Mouse (Mus musculus) adrenal gland, postnatal 25 days (tissue): ENCODE results near the gene Fbl. TPM values are rescaled to one million over a fixed set of nuclear protein-coding genes. Genes with fewer than 3 reads are reported as not detected.
"Not testable (repeated sequence)": the region's sequence is repeated elsewhere in the genome, so short reads cannot be mapped to it uniquely, and the experiment has no call there.

ENCODE experiments used
- DNase-seq: peaks from one replicate; pipeline ENCODE4 v3.0.0; 2021; ENCODE audit warnings: mixed read lengths
- total RNA-seq: library from RNA; stranded (reverse); gene quantifications from 2 replicates; pipeline ENCODE4 v1.2.3, GENCODE M21; 2021

Gene Fbl
- total RNA-seq, 1 experiment from 2014 or later = 91.9 TPM

DNA sequence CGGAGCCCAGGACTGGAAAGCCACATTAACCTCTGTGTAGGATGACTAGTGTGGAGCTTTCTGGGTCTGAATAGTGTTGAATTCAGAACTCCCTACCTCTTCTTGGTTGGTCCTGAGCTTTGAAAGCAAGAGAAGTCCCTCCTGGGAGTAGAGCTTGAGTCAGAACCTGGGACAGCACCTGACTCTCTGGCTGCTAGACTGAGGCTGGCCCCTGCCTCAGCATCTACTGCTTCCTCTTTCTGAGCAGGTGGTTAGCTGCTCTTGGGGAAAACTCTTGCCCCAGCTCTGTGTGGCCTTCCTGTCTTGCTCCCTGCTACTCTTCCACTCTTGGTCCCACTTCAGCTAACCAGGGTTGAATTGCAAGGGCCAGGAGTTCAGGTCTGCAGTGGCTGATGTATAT is 22.4 kb downstream of the Fbl start:
- DNase-seq = no peak

GRCm38 (mm10) chr7:28195414-28196098 is 26.0 kb downstream of the Fbl start:
- no peak for DNase-seq

DNA sequence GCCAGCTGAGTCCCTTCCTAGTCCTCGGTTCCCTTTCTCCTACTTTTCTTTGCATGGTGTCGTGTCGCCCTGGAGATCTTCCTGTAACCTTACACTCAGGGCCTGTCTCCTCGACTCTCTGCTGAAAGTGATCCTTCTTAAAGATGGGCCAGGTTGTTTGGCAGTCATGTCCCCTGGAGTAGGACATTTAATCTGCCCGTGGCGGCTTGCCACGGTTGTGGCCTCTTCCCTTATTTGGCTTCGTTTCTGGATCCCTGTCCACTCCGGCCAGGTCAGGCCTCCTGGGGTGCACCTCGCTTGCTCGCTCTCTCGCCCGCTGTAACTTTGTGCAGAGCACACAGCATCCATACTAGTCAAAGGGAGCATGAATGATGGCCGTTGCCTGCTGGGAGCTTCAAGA is 27.0 kb downstream of the Fbl start:
- DNase-seq = no peak

- DNase-seq = no peak
These were observed 29.5 kb downstream of the Fbl start for GRCm38 (mm10) chr7:28199054-28199453.

DNA sequence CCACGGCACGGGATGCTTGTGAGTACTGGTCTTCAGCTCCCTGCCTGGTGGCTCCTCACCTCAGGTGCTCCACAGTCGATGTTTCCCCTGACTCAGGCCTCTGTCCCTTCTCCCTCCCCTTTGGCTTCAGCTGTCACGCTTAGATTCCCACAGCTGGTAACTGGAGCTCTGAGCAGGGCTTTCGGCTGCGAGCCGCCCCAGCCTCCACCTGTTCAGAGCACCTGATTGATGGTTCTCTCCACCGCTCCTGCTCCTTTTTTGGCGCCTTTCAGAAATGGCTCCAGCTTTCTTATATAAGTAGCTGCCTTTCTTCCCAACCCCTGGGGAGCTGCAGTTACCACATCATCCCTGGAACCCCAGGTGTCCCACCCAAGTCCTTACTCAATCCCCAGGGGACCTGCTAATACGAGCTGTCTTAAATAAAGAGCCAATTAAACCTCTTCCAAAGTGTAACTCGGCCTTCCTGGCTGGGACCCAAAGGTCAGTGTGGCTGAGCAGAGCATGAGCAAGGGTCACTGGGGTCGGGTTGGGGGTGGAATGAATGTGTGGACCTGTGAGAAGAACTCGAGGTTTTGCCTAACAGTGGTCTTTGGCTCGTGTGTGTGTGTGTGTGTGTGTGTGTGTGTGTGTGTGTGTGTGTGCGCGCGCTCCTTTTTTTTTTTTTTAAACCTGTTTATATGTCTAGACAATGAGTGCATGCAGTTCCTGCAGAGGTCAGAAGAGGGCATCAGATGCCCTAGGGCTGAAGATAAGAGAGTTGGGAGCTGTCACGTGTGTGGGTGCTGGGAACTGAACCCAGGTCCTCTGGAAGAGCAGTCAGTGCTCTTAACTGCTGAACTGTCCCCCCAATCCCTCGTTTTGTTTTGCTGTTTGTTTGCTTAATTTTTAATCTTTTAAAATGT is 33.9 kb downstream of the Fbl start:
- DNase-seq = peak; percentile 30

- no peak for DNase-seq
These were observed 36.6 kb downstream of the Fbl start for GRCm38 (mm10) chr7:28206044-28206600.

GRCm38 (mm10) chr7:28208396-28208987 is 39.0 kb downstream of the Fbl start:
- DNase-seq = no peak

- peak; percentile 74 for DNase-seq
These were observed 39.5 kb downstream of the Fbl start for GRCm38 (mm10) chr7:28208988-28209508.

DNA sequence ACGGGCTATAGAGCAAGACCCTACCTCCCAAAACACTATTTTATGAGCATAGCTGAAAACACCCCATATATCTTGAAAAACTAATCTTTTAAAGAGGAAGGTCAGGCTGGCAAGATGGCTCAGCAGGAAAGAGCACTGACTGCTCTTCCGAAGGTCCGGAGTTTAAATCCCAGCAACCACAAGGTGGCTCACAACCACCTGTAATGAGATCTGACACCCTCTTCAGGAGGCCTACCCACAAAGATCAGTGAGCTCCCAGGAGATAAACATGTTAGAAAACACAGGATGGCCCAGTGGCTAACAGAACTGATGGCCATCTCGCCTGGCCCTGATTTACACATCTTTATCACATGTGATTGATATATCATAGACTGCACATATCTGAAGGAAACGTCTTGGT is 41.2 kb downstream of the Fbl start:
- DNase-seq = no peak

DNA sequence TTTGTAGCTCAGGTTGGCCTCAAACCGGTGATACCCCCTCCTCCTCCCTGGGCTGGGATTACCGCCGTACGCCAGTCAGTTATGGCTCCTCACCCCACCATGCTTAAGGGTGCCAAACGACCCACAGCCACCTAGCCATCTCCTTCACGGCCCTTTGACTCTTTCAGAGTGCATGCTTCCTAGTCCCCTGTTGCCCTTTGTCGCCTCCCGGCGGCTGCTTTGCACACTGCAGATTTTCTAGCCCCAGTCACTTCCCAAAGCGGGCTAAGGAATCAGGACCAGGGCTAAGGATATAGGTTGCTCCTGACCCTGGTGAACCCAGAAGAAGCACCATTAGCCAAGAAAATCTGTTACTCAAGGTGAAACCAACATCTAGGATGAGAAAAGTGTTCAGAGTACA is 44.6 kb downstream of the Fbl start:
- DNase-seq = peak; percentile 83

GRCm38 (mm10) chr7:28215950-28216349 is 46.4 kb downstream of the Fbl start:
- not testable (repeated sequence) for DNase-seq

GRCm38 (mm10) chr7:28217811-28218210 is 48.3 kb downstream of the Fbl start:
- DNase-seq = not testable (repeated sequence)

GRCm38 (mm10) chr7:28218951-28219740 is 49.6 kb downstream of the Fbl start:
- DNase-seq = peak; percentile 46

- not testable (repeated sequence) for DNase-seq
These were observed 57.3 kb downstream of the Fbl start for GRCm38 (mm10) chr7:28226836-28227235.

GRCm38 (mm10) chr7:28227421-28227820 is 57.9 kb downstream of the Fbl start:
- not testable (repeated sequence) for DNase-seq

Other genes starting within 250 kb of the Fbl start
- 12.5 and 18.5 TPM in 2 replicates for gene Zfp974, start 240.2 kb upstream of the Fbl start, total RNA-seq
- gene Zfp780b, start 190.5 kb upstream of the Fbl start, total RNA-seq = 12.5 and 14.7 TPM in 2 replicates
- gene Zfp850, start 155.6 kb upstream of the Fbl start, total RNA-seq = 2.1 and 3.1 TPM in 2 replicates
- 154 and 164 TPM in 2 replicates for gene Psmc4, start 119.6 kb upstream of the Fbl start, total RNA-seq
- gene Fcgbp, start 98.5 kb upstream of the Fbl start, total RNA-seq = not detected in 2 replicates
- not detected in 2 replicates for gene 9530053A07Rik, start 40.2 kb upstream of the Fbl start, total RNA-seq
- gene Dyrk1b, start 9.8 kb downstream of the Fbl start, total RNA-seq = 42.3 and 46.2 TPM in 2 replicates
- 22.5 and 26.6 TPM in 2 replicates for gene Eid2, start 98.2 kb downstream of the Fbl start, total RNA-seq
- gene Eid2b, start 108.0 kb downstream of the Fbl start, total RNA-seq = 19.2 and 21.1 TPM in 2 replicates
- gene Selenov, start 121.5 kb downstream of the Fbl start, total RNA-seq = not detected in 2 replicates
- not detected in 2 replicates for gene Dll3, start 132.5 kb downstream of the Fbl start, total RNA-seq
- 72.0 and 81.3 TPM in 2 replicates for gene Timm50, start 142.4 kb downstream of the Fbl start, total RNA-seq
- gene Supt5, start 169.0 kb downstream of the Fbl start, total RNA-seq = 136 and 164 TPM in 2 replicates
- gene Rps16, start 180.9 kb downstream of the Fbl start, total RNA-seq = 820 and 1,029 TPM in 2 replicates
- 25.1 and 27.0 TPM in 2 replicates for gene Plekhg2, start 202.9 kb downstream of the Fbl start, total RNA-seq
- 14.8 and 16.1 TPM in 2 replicates for gene Zfp36, start 210.5 kb downstream of the Fbl start, total RNA-seq
- 31.3 and 34.4 TPM in 2 replicates for gene Med29, start 223.0 kb downstream of the Fbl start, total RNA-seq
- gene Paf1, start 223.2 kb downstream of the Fbl start, total RNA-seq = 80.7 and 92.7 TPM in 2 replicates